Mouse (Mus musculus) c-Kit-positive CD71-positive TER-119-negative erythroid progenitor cells, embryonic 14.5 days (primary cell): ENCODE results near the gene Pxmp4.
A peak's percentile ranks its signal among the peaks of the same experiment; 100 is the strongest.

Experiments used
- DNase-seq: peaks from one replicate; pipeline ENCODE4 v3.0.0-alpha.2; 2013; ENCODE audit warnings: low read depth

Pxmp4 gene

GRCm38 (mm10) chr2:154613118-154614115, 9.9 kb upstream of the Pxmp4 start, which contains the start of the genes Zfp341 and 4930519P11Rik:
Gene Zfp341 (plus strand): TSS chr2:154613297.
Gene 4930519P11Rik (minus strand): TSS chr2:154613437.
- no peak for DNase-seq

GRCm38 (mm10) chr2:154609050-154609767, 5.7 kb upstream of the Pxmp4 start:
- DNase-seq = no peak

DNA sequence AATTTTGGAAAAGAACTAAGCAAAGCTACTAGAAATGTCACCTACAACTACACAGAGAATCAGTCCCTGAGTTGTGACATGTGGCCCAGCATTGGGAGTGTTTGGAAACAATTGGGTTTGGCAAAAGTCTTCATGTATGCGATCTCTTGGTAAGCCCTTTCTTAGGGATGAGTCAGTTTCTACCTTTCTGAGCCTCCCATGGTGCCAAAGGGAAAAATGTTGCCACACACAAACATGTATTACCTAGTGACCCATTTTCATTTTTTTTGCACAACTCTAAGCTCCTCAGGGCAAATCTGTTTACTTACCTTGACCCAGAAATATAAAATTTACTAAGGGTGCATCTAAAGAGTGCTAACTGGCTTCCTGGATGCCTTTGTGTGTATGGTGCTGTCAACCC, 3.5 kb upstream of the Pxmp4 start:
- no peak for DNase-seq

- no peak for DNase-seq
These were observed 648 bp upstream of the Pxmp4 start for GRCm38 (mm10) chr2:154604156-154604555.

- no peak for DNase-seq
These were observed 386 bp downstream of the Pxmp4 start for GRCm38 (mm10) chr2:154603007-154603637.

- DNase-seq = no peak
These were observed 2.2 kb downstream of the Pxmp4 start for GRCm38 (mm10) chr2:154601324-154601723.

DNA sequence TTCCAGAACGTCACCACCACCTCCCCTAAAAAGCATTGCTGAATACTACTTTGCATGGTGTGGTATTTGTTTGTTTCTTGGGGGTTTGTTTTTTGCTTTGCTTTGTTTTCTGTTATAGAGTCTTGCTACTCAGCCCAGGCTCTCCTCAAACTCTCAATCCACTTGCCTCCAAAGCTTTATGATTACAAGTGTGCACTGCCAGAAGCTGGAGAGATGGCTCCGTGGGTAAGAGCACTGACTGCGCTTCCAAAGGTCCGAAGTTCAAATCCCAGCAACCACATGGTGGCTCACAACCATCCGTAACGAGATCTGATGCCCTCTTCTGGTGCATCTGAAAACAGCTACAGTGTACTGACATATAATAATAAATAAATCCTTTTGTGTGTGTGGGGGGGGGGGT, 2.9 kb downstream of the Pxmp4 start:
- no peak for DNase-seq

DNA sequence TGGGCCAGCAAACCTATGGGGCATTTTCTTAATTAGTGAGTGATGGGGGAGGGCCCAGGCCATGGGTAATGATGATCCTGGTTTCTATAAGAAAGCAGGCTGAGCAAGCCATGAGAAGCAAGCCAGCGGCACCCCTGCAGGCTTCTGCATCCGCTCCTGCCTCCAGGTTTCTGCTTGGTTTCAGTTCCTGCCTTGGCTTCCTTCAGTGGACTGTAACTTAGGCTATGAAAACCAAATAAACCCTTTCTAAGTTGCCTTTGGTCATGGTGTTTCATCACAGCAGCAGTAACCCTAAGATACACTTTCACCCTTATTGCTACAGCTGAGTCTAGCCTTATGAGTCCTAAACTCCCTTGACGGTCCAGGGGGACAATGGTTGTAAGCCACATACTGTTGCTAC, 6.1 kb downstream of the Pxmp4 start:
- DNase-seq = no peak

DNA sequence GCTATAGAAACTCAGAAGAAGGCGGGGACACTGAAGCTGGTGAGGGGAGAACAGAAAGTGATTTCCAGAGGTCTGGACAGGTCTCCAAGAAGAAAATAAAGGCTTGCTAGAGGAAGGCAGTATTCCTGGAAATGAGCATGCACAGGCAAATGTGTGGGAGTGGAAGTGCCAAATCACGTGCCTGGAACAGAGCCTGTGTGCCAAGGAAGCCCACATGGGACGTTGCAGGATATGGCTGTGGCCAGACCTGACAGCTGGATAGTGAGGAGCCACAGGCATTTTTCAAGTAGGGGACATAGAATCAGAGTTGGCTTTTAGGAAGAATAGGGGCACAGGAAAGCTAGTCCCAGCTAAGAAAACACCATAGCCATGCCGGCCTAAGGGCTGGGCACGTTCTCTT, 7.7 kb downstream of the Pxmp4 start:
- no peak for DNase-seq

DNA sequence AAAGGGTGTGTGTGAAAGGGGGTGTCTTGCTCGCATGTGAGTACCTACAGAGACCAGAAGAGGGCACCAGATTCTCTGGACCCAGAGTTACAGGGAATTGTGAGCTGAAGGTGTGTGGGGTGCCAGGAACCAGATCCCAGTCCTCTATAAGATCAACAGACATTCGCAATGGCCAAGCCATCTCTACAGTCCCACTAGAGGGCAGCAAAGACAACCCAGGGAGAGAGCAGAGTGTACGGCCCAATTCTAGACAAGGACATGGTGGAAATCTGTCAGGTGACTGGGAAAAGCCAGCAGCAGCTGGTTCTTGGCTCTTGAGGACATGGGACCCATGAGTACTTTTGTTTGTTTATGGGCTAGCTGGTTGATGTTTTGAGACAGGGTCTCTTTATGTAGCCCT, 10.5 kb downstream of the Pxmp4 start:
- no peak for DNase-seq

- no peak for DNase-seq
These were observed 12.3 kb downstream of the Pxmp4 start for GRCm38 (mm10) chr2:154591239-154591638.

- DNase-seq = no peak
These were observed 14.5 kb downstream of the Pxmp4 start for GRCm38 (mm10) chr2:154589051-154589450.

GRCm38 (mm10) chr2:154586405-154586804, 17.1 kb downstream of the Pxmp4 start:
- peak; percentile 59 for DNase-seq

DNA sequence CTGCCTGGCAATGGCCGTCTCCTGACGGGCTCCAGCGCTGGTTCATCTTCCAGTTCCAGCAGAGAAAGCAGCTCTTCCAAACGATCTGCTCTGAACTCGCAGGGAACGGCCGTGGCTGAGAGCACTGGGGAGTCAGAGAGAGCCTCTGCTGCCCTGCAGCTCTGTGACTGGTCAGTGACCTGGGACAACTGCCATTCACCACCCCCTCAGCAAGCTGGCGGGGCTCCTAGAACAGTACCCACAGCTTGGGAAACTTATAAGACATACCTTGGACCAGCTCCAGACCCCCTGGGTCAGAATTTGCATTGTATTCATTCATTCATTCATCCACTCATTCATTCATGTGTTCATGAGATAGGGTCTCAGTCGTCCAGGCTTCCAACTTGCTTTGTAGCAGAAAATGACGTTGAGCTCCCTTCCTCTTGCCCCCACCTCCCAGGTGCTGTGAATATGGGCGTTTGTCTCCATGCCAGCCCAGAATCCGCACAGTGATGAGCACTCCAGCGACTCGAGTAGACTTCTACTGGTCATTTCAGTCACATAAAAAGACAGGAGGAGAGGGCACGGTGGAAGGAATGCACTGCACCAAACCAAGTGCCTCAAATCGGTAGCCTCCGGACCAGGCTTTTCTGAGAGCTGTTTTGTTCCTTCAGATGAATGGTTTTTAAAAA, 18.4 kb downstream of the Pxmp4 start:
- DNase-seq = no peak

DNA sequence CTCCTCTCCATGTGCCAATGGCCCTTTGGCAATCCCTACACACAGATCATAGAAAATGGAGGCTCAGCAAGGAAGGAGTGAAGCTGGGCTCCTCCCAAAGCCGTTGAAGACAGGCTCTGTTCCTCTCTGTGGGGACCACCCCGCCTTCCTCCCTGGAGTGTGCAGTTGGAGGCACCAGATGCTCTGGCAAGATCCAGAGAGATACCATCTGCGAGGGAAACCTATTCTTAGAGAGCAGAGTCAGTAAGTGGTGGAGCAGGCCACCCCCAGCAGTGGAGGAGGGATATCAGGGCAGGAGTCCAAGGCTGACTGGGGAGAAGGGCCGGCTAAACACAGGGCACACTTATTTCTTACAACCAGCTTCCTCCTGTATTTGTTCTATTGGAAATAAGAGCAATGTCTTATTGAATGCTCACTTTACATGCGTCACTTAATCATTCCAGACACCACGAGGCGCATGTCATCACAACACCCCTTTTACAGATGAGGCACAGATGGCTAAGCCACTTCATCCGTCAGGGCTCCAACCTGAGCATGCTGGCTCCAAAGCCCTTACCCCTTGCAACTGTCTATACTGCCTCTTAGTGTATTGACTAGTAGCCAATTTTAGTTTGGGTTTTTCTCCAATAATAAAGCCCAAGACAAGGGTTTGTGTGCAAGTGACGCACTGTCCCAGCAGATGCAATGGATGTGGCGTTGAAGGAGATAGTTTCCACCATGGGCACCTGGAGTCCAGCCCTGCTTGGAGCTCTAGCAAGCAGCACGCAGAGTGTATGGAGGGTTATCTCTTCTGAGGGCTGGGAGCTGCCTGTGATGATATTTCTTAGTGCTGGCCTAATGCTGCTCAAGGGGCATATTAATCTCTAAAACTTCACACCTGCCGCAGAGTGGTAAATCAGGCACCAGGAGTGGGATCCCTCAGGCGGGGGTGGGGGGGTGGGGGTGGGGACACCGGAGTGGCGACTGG, 19.3 kb downstream of the Pxmp4 start:
- DNase-seq = no peak

- no peak for DNase-seq
These were observed 22.1 kb downstream of the Pxmp4 start for GRCm38 (mm10) chr2:154581421-154581820.

GRCm38 (mm10) chr2:154580586-154580985, 22.9 kb downstream of the Pxmp4 start:
- no peak for DNase-seq

GRCm38 (mm10) chr2:154577744-154578067, 25.8 kb downstream of the Pxmp4 start:
- DNase-seq = no peak

- no peak for DNase-seq
These were observed 26.4 kb downstream of the Pxmp4 start for GRCm38 (mm10) chr2:154576876-154577743.

GRCm38 (mm10) chr2:154574271-154574670, 29.2 kb downstream of the Pxmp4 start:
- no peak for DNase-seq
